Mouse (Mus musculus) c-Kit-positive CD71-positive TER-119-negative erythroid progenitor cells, embryonic 14.5 days (primary cell): ENCODE data around the gene Tespa1.
"Not testable (repeated sequence)": the region's sequence is repeated elsewhere in the genome, so short reads cannot be mapped to it uniquely, and the experiment has no call there.

Experiments
- DNase-seq: peaks from one replicate; pipeline ENCODE4 v3.0.0-alpha.2; 2013; ENCODE audit warnings: low read depth

The Tespa1 gene

DNA sequence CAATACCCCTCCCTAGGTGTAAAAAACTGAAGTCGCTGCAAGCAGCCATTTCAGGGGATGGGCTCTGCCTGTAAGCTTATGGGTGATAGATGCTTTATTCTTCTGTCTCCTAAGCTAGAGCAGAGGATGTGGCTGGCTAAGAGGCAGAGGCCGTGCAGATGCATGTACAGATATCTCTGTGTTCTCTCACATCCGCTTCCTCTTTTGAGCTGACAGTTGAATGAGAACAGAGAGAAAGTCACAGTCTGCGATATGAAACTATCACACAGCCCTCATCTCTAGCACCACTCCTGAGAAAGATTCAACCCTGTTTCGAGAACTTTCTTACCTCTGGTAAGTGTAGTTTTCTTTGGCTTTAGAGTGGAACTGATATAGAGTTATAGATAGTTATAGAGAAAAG, at the start of gene Tespa1:
Gene Tespa1 (plus strand): TSS at position 234 of the 400 bp plus-strand sequence.
- no peak for DNase-seq

GRCm38 (mm10) chr10:130275759-130276158, 46.9 kb upstream of the Tespa1 start:
- no peak for DNase-seq

DNA sequence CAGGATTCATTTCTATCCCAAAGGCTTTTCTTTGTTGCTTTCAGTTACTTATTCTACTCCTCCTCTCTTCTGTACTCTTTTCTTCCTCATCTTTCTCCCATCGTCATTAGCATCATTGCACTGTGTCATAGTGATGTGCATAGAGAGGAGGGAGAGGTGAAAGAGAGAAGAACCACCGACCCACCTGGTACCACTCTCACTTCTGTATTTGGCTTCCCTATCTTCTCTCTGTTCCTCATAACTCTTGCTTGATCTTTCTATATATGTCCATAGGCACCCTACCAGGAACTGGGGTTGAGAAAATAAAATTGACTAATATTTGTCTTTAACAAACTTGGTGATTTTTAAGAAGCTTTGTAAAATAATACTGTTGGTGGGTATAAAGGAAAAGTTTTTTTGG, 46.2 kb upstream of the Tespa1 start:
- DNase-seq, result no peak

- no peak for DNase-seq
Measured at GRCm38 (mm10) chr10:130280066-130280465, 42.6 kb upstream of the Tespa1 start, which contains the start of gene Neurod4. Gene Neurod4 (minus strand): TSS chr10:130280240.

GRCm38 (mm10) chr10:130281982-130282449, 40.7 kb upstream of the Tespa1 start:
- no peak for DNase-seq

GRCm38 (mm10) chr10:130287201-130287600, 35.5 kb upstream of the Tespa1 start:
- no peak for DNase-seq

DNA sequence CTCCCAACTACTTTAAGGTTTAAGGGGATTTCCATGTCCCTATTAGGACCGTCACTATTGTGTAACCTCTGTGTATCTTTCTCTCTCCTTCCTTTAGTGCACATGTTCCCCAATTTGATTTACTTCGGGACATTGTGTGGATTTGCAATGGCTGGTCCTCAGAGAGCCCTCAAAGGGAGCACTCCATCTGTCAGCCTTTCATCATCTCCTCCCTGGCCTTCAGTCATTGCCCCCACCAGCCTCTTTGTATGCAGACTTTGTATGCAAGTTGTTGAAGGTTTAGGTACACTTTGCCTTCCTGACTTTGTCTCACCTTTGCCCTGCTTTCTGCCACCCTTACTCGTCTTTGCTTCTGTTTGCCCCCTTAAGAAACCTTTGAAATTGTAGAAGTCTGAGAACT, 34.7 kb upstream of the Tespa1 start:
- DNase-seq, result no peak

- DNase-seq, result no peak
Measured at GRCm38 (mm10) chr10:130293741-130294408, 28.8 kb upstream of the Tespa1 start.

DNA sequence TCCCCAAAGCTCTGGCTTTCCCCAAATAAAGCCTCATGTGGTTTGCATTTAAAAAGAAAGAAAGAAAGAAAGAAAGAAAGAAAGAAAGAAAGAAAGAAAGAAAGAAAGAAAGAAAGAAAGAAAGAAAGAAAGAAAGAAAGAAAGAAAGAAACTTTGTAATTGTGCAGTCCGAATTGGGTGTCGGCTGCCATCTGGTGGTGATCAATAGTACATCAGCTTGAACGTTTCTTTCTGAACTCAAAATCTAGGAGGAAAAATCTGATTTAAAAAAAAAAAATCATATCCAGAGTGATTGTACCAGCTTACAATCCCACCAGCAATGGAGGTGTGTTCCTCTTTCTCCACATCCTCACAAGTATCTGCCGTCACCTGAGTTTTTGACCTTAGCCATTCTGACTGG, 23.9 kb upstream of the Tespa1 start:
- peak; percentile 14 for DNase-seq

- DNase-seq, result not testable (repeated sequence)
Measured at GRCm38 (mm10) chr10:130304138-130304537, 18.5 kb upstream of the Tespa1 start.

GRCm38 (mm10) chr10:130311534-130312227, 11.0 kb upstream of the Tespa1 start:
- no peak for DNase-seq

- peak; percentile 20 for DNase-seq
Measured at GRCm38 (mm10) chr10:130313531-130313930, 9.1 kb upstream of the Tespa1 start.

DNA sequence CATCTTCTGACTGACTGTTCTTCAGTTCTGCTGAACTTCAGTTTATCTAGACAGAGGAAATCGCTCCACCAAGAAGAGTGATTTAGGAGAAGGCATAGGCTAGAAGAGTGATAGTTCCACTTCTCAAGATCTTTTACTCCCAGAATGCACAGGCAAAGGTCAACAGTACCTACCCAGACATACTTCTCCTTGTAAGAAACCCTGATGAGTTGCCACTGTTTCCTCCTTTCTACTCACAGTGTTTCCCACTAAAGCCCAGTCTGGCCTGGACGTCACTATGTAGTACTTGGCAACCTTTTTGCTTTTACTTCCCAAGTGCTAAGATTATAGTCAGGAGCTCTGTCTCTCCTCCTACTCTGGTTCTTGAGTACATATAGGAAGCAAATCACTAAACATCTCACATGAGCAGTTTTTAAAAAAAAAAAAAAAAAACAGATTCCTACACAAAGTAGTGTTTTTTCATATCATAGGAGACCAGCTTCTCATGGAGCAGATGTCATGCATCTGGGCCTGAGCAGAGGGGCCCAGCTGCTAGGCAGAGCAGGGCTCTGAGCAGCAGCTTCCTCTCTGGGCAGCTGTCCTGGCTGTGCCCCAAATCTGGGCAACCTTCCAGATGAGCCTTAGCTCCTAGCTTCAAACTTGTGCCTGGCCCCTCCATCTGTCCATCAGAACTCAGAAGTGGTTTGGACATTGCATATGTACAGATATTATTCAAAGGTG, 8.4 kb upstream of the Tespa1 start:
- no peak for DNase-seq

DNA sequence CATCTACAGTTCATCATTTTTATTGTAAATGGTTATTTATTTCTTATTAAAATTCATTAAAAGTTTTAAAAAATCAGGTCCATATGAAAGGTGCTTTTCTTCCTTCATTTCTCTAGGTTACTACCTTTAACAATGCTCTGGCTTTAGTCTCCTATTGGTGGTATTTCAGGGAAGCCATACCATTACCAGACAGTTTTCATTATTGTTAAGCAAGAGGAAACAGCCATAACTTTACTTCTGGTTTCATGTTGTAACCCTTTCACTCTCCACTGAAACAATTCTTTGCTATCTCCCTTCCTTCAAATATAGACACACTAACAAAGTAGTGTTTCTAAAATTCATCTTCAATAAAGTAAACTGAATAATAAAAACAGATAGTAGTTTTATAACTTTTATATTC, 6.8 kb upstream of the Tespa1 start:
- no peak for DNase-seq

GRCm38 (mm10) chr10:130318720-130319119, 4.0 kb upstream of the Tespa1 start:
- DNase-seq, result no peak

DNA sequence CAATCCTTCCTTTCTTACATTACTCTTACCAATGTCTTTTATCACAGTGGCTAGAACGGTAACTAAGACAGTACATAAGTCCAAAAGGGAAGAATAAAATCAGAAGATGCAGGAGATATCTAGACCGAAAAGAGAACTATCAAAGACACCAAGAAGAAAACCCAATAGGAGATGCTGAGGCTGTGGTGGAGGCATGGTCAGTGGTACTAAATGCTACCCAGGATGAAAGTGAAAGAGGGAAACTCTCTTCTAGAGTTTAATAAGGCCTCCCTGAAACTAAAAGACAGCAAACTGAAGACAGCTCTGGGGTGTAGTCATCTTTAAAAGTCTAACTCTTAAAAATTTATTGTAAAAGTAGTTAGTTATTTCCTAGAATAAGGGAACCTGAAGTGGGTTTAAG, 2.0 kb upstream of the Tespa1 start:
- DNase-seq, result no peak

DNA sequence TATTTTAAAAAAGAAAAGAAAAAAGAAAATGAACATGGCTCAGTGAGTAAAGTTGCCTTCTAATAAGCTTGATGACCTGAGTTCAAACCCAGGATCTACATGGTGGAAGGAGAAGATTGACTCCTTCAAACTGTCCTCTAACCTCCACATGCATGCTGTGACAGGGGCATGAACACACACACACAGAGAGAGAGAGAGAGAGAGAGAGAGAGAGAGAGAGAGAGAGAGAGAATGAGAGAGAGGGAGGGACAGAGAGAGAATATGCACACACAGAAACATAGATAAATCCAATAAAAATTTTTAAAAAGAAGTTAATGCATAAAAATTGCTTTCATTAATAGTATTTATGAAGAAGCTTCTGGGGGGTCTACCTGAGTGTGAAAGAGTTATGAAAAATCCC, 608 bp upstream of the Tespa1 start:
- no peak for DNase-seq

GRCm38 (mm10) chr10:130324243-130324642, 1.6 kb downstream of the Tespa1 start:
- no peak for DNase-seq

GRCm38 (mm10) chr10:130330711-130331110, 8.0 kb downstream of the Tespa1 start:
- no peak for DNase-seq

DNA sequence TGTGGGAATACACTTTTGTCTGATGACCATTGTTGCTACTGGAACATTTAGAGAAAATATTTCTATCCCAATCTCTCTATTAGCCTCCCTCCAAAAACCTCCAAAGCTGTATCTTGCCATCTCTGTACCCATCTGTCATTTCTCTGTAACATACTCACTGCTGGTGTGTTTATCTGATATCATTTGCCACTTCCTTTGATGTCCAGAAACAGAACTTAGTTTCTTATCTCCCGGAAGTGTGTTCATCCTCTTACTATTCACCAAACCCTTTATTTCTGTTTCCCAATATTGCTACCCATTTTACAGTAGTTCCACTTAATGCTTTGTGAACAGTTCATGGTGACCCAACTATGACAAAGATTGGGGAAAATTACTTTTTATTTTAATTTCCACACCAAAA, 13.7 kb downstream of the Tespa1 start:
- DNase-seq, result no peak

DNA sequence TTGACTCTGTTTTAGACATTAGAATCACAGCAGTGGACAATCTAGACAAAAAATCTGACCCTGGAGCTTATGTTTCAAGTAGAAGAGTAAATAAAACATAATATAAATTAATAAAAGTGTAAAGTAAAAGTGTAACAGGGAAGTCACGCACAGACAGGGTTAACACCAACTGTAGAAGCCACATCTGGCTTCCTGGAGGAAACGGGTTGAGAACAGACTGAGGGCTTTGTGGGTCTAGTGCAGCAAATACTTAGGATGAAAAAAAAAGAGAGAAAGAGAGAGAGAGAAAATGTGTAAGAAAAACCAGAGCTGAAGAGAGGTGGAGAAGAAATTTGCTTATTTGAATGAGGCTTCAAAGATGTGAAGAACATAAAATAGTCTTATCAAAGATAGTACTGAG, 14.9 kb downstream of the Tespa1 start:
- DNase-seq, result no peak

DNA sequence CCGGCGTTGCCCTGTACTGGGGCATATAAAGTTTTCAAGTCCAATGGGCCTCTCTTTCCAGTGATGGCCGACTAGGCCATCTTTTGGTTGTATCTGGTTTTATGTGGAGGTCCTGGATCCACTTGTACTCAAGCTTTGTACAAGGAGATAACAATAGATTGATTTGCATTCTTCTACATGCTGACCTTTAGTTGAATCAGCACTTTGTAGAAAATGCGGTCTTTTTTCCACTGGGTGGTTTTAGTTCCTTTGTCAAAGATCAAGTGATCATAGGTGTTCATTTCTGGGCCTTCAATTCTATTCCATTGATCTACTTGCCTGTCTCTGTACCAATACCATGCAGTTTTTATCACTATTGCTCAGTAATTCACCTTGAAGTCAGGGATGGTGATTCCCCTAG, 17.4 kb downstream of the Tespa1 start:
- not testable (repeated sequence) for DNase-seq

- DNase-seq, result no peak
Measured at GRCm38 (mm10) chr10:130344056-130344455, 21.4 kb downstream of the Tespa1 start.
